Mouse (Mus musculus) embryonic fibroblast, embryonic 13.5 days (primary cell): ENCODE measurements at regions not wholly inside any gene's neighbourhood (a gene's known extent, or its start where the extent isn't known, plus 50 kb on each side); places are given as distances from the start of the nearest gene placed in this dataset.

Experiments
- CTCF ChIP-seq: IDR thresholded peaks from 2 replicates; pipeline ENCODE4 v1.5.1; 2011; ENCODE audit warnings: mild to moderate bottlenecking, control low read depth, low read length, moderate library complexity, borderline replicate concordance; ENCODE audit not compliant: insufficient read depth
- POLR2A ChIP-seq: IDR thresholded peaks from 2 replicates; pipeline ENCODE4 v1.6.1; 2011; ENCODE audit warnings: low read depth, mild to moderate bottlenecking, control low read depth, low read length, moderate library complexity

GRCm38 (mm10) chr10:108040027-108040426 lies 122.0 kb upstream of the Ppp1r12a start:
- no peak for TF ChIP-seq POLR2A
- TF ChIP-seq CTCF = no peak
